Mouse (Mus musculus): ENCODE data around the gene Akr1c18.

- TF ChIP-seq POLR2A (IDR thresholded peaks at IDR 0.05; ENCODE audit: control insufficient read depth, extremely low read depth, insufficient read depth, low read length, poor library complexity) (no peak), CTCF (IDR thresholded peaks at IDR 0.05; ENCODE audit: borderline replicate concordance, control insufficient read depth, extremely low read depth, insufficient read depth, low read length, poor library complexity) (no peak)
Measured at GRCm38 (mm10) chr13:4110281-4111188, 39.9 kb downstream of the Akr1c18 start.

Data from thymus, adult 2 months (tissue).